Mouse (Mus musculus): ENCODE results near the gene Ssxb1.
"Not testable (repeated sequence)": the region's sequence is repeated elsewhere in the genome, so short reads cannot be mapped to it uniquely, and the experiment has no call there.

Ssxb1 gene

DNA sequence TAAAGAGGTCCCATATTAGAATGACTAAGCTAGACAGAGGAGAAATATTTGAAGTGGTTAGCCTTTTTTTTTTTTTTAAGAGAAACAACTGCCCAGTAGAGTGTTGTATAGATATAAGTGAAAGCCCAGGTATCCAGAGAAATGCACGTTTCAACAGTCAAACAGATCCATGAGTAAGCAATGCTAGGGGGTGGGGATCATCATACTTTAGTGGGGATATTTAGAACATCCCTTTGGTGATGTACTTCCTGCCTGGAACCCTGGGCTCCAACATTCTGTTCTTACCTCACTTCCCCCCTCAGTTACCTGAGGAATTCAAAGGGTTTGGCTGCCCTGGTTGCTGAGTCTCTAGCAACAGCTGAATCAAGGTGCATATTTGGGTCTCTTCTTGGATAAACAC lies at the start of gene Ssxb1:
TSS of gene Ssxb1 (plus strand) at position 301 of the 400 bp plus-strand sequence.
- DNase-seq (ENCODE audit: low read depth): not testable (repeated sequence)

DNA sequence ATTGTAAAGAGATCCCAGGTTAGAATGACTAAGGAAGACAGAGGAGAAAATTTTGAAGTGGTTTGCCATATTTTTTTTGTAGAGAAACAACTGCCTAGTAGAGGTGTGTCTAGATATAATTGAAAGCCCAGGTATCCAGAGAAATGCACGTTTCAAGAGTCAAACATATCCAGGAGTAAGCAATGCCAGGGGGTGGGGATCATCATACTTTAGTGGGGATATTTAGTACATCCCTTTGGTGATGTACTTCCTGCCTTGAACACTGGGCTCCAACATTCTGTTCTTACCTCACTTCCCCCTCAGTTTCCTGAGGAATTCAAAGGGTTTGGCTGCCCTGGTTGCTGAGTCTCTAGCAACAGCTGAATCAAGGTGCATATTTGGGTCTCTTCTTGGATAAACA lies 46.4 kb upstream of the Ssxb1 start, which contains the start of gene Ssxb9:
TSS of gene Ssxb9 (plus strand) at position 301 of the 400 bp plus-strand sequence.
- DNase-seq (ENCODE audit: low read depth): not testable (repeated sequence)

DNA sequence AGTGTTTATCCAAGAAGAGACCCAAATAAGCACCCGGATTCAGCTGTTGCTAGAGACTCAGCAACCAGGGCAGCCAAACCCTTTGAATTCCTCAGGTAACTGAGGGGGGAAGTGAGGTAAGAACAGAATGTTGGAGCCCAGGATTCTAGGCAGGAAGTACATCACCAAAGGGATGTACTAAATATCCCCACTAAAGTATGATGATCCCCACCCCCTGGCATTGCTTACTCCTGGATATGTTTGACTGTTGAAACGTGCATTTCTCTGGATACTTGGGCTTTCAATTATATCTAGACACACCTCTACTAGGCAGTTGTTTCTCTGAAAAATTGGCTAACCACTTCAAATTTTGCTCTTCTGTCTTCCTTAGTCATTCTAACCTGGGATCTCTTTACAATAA lies 48.5 kb downstream of the Ssxb1 start, which contains the start of gene Ssxb2:
TSS of gene Ssxb2 (minus strand) at position 101 of the 400 bp plus-strand sequence.
- not testable (repeated sequence) for DNase-seq (ENCODE audit: low read depth)
